19 mouse cellular contexts compared by ENCODE assay signal in the genomic region with DNA sequence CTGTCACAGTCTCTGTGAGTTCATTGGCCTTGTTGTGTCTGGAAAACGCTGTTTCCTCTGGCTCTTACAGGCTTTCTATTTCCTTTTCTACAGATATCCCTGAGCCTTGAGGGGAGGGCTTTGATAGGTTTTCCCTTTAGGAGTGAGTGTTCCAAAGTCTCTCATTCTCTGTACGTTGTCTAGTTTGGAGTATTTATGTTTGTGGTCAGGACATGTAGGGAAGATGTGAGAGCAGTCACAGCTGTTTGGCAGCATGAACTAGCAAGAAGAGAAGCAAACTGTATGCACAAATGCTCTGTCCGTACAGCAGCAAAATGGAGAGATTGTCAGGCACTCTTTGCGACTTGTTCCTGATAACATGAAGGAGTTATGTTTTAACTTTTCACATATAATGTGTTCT.
"Had no signal": no experiment of that assay in that cellular context is flagged by ENCODE, and none has a peak within 500 bp of the region (broad histone marks: within the 10 kb centered on the region; RNA-seq: fewer than 3 reads in every experiment).

No protein-coding gene starts in this region.

- H3K27me3 ChIP-seq: liver, embryonic 13.5 days; megakaryocyte, embryonic 14.5 days; midbrain, embryonic 13.5 days; neural tube, embryonic 13.5 days; stomach, embryonic 15.5 days had no signal

- H3K4me2 ChIP-seq: liver, embryonic 13.5 days; midbrain, embryonic 13.5 days; neural tube, embryonic 13.5 days; stomach, embryonic 15.5 days had no signal

- H3K4me1 ChIP-seq: stomach, embryonic 15.5 days had no signal

- H3K27ac ChIP-seq: left cerebral cortex, adult 2 months; liver, embryonic 13.5 days; midbrain, embryonic 10.5 days; midbrain, embryonic 13.5 days; neural tube, embryonic 13.5 days; stomach, embryonic 15.5 days had no signal

- H3K9me3 ChIP-seq: liver, embryonic 13.5 days; megakaryocyte, embryonic 14.5 days; midbrain, embryonic 10.5 days; midbrain, embryonic 13.5 days; neural tube, embryonic 13.5 days; stomach, embryonic 15.5 days had no signal

- ATAC-seq: intestine, postnatal 0 days; lung, postnatal 0 days; midbrain, embryonic 13.5 days; midbrain, embryonic 16.5 days had no signal

- H3K4me3 ChIP-seq: left cerebral cortex, adult 2 months; liver, embryonic 13.5 days; megakaryocyte, embryonic 14.5 days; midbrain, embryonic 10.5 days; midbrain, embryonic 13.5 days; myocyte; neural tube, embryonic 13.5 days; stomach, embryonic 15.5 days had no signal

- H3K9ac ChIP-seq: liver, embryonic 13.5 days; midbrain, embryonic 13.5 days; neural tube, embryonic 13.5 days; stomach, embryonic 15.5 days had no signal

- DNase-seq: kidney, postnatal 14 days; layer of hippocampus, postnatal 36 days; liver, embryonic 13.5 days; lung, adult 2 months; lung, postnatal 36 days; retina, postnatal 1 day; right cerebral cortex, postnatal 25 days; spleen, adult 18-20 months; thymus, postnatal 25 days had no signal
